In genomic region chr14:22037498-22038131, GRCm38 (mm10) we compare ENCODE assay signal across 19 mouse cellular contexts. TPM values are rescaled to one million over a fixed set of nuclear protein-coding genes. Genes with fewer than 3 reads are reported as not detected.
A peak's percentile ranks its signal among the peaks of the same experiment; 100 is the strongest.
DNase-seq lines count a peak whose midpoint lies in the region; ATAC-seq lines count a peak whose summit lies in the region.
"Had no signal": no experiment of that assay in that cellular context is flagged by ENCODE, and none has a peak within 500 bp of the region (broad histone marks: within the 10 kb centered on the region; RNA-seq: fewer than 3 reads in every experiment).

No protein-coding gene starts in this region.

- H3K4me1 ChIP-seq in embryonic facial prominence, embryonic 10.5 days, result peaks cover 46% of the 10 kb centered on the region
- peaks cover 26% of the 10 kb centered on the region for H3K4me1 ChIP-seq in hindbrain, embryonic 14.5 days (replicated peaks; ENCODE audit: control insufficient read depth, insufficient read depth, low read length)
- peaks cover 26% of the 10 kb centered on the region for H3K4me1 ChIP-seq in midbrain, embryonic 14.5 days (ENCODE audit: control insufficient read depth, insufficient read depth, low read length)
- H3K4me1 ChIP-seq: liver, embryonic 15.5 days; megakaryocyte, embryonic 14.5 days had no signal

- H3K9me3 ChIP-seq in embryonic facial prominence, embryonic 10.5 days, result no peaks in the 10 kb centered on the region
- H3K9me3 ChIP-seq in hindbrain, embryonic 14.5 days (ENCODE audit: control insufficient read depth, low read length), result no peaks in the 10 kb centered on the region
- no peaks in the 10 kb centered on the region for H3K9me3 ChIP-seq in midbrain, embryonic 14.5 days (ENCODE audit: control insufficient read depth, low read length)
- H3K9me3 ChIP-seq: G1E; heart, embryonic 13.5 days; limb, embryonic 13.5 days; liver, embryonic 15.5 days; megakaryocyte, embryonic 14.5 days had no signal

- no peak overlapping the region for H3K9ac ChIP-seq in hindbrain, embryonic 14.5 days
- no peak overlapping the region for H3K9ac ChIP-seq in midbrain, embryonic 14.5 days (replicated peaks; ENCODE audit: low read length)
- H3K9ac ChIP-seq: heart, embryonic 13.5 days; limb, embryonic 13.5 days; liver, embryonic 15.5 days had no signal

- WGBS in embryonic facial prominence, embryonic 10.5 days, result 61% methylated on average over 16 of the region's 16 CpGs
- 28% methylated on average over 16 of the region's 16 CpGs for WGBS in hindbrain, embryonic 14.5 days
- WGBS in midbrain, embryonic 14.5 days, result 29% methylated on average over 16 of the region's 16 CpGs

- ATAC-seq in hindbrain, embryonic 14.5 days (ENCODE audit: low FRiP score), result no peak
- ATAC-seq in midbrain, embryonic 14.5 days (ENCODE audit: low FRiP score, low TSS enrichment), result no peak
- ATAC-seq: intestine, postnatal 0 days; lung, postnatal 0 days had no signal

- DNase-seq in Muller cell, postnatal 12 days (ENCODE audit: inconsistent ontology term), result peak; percentile 4
- no peak for DNase-seq in embryonic facial prominence, embryonic 10.5 days (ENCODE audit: low spot score)
- DNase-seq in hindbrain, embryonic 14.5 days (ENCODE audit: low spot score), result peak; percentile 52
- peak; percentile 33 for DNase-seq in midbrain, embryonic 14.5 days
- DNase-seq in embryo, embryonic 11 days, result no peak
- no peak for DNase-seq in adrenal gland, adult (ENCODE audit: inconsistent age in 2 of 2, low spot score in 1 of 2)
- DNase-seq in natural killer cell, adult 2 months (ENCODE audit: low spot score in 2 of 2), result no peak
- DNase-seq: cerebellum, adult 11 months; cerebellum, postnatal 14 days; heart, postnatal 36 days; thymus, postnatal 14 days had no signal

- H3K4me2 ChIP-seq in hindbrain, embryonic 14.5 days (replicated peaks), result peak overlapping the region; percentile 38
- peak overlapping the region; percentile 38 for H3K4me2 ChIP-seq in midbrain, embryonic 14.5 days (ENCODE audit: low read length)
- H3K4me2 ChIP-seq: heart, embryonic 13.5 days; limb, embryonic 13.5 days; liver, embryonic 15.5 days had no signal

- no peaks in the 10 kb centered on the region for H3K36me3 ChIP-seq in embryonic facial prominence, embryonic 10.5 days (replicated peaks)
- H3K36me3 ChIP-seq in hindbrain, embryonic 14.5 days (replicated peaks; ENCODE audit: control insufficient read depth, insufficient read depth), result no peaks in the 10 kb centered on the region
- no peaks in the 10 kb centered on the region for H3K36me3 ChIP-seq in midbrain, embryonic 14.5 days (ENCODE audit: control insufficient read depth, insufficient read depth, low read length)
- H3K36me3 ChIP-seq: G1E; heart, embryonic 13.5 days; limb, embryonic 13.5 days; liver, embryonic 15.5 days had no signal

- no peak overlapping the region for H3K4me3 ChIP-seq in embryonic facial prominence, embryonic 10.5 days
- no peak overlapping the region for H3K4me3 ChIP-seq in hindbrain, embryonic 14.5 days (replicated peaks; ENCODE audit: low read length)
- H3K4me3 ChIP-seq in midbrain, embryonic 14.5 days (replicated peaks; ENCODE audit: low read depth, low read length), result no peak overlapping the region
- H3K4me3 ChIP-seq: heart, embryonic 13.5 days; limb, embryonic 13.5 days; liver, embryonic 15.5 days; megakaryocyte, embryonic 14.5 days had no signal

- peaks cover 45% of the 10 kb centered on the region for H3K27me3 ChIP-seq in embryonic facial prominence, embryonic 10.5 days (replicated peaks; ENCODE audit: low read depth, poor library complexity, severe bottlenecking)
- H3K27me3 ChIP-seq in hindbrain, embryonic 14.5 days (ENCODE audit: control insufficient read depth, insufficient read depth, low read length), result no peaks in the 10 kb centered on the region
- H3K27me3 ChIP-seq in midbrain, embryonic 14.5 days (ENCODE audit: control insufficient read depth, insufficient read depth, low read length), result peaks cover 6% of the 10 kb centered on the region; the same call in 1 of the 2 replicates
- H3K27me3 ChIP-seq: liver, embryonic 15.5 days; megakaryocyte, embryonic 14.5 days had no signal

- H3K27ac ChIP-seq in embryonic facial prominence, embryonic 10.5 days (replicated peaks), result 0 out of 2 replicates have a peak overlapping the region, but pooled peaks have one; percentile 40
- H3K27ac ChIP-seq in hindbrain, embryonic 14.5 days, result no peak overlapping the region
- H3K27ac ChIP-seq in midbrain, embryonic 14.5 days (replicated peaks; ENCODE audit: low read depth, low read length), result no peak overlapping the region
- H3K27ac ChIP-seq: heart, embryonic 13.5 days; limb, embryonic 13.5 days; liver, embryonic 15.5 days; stomach, postnatal 0 days had no signal

RNA-seq across cellular contexts. Expression of gene Lrmda, which starts 18.1 kb away (rescaled TPM):
- polyA plus RNA-seq in embryonic facial prominence, embryonic 10.5 days (2016; fragmentation: Nextera tagmentation; extraction: Ambion mirVana), result 0.85 and 0.88 TPM in 2 replicates
- polyA plus RNA-seq in hindbrain, embryonic 14.5 days (2014; fragmentation: Nextera tagmentation; extraction: Ambion mirVana), result 0.43 and 0.64 TPM in 2 replicates
- polyA plus RNA-seq in midbrain, embryonic 14.5 days (2014; fragmentation: Nextera tagmentation; extraction: Ambion mirVana), result 0.42 TPM in 1 of 2 replicates, not detected in the other
- polyA plus RNA-seq: G1E had no signal

RNA-seq across cellular contexts. Expression of gene Zfp503, which starts 48.2 kb away (rescaled TPM):
- 9.7 and 12.5 TPM in 2 replicates for polyA plus RNA-seq in embryonic facial prominence, embryonic 10.5 days (2016; fragmentation: Nextera tagmentation; extraction: Ambion mirVana)
- polyA plus RNA-seq in hindbrain, embryonic 14.5 days (2014; fragmentation: Nextera tagmentation; extraction: Ambion mirVana), result 9.3 and 11.6 TPM in 2 replicates
- polyA plus RNA-seq in midbrain, embryonic 14.5 days (2014; fragmentation: Nextera tagmentation; extraction: Ambion mirVana), result 4.4 and 5.0 TPM in 2 replicates

Comparison
In these comparisons a context has a peak if more than half of its experiments do, and no peak if none do; other contexts are left out.
1. DNase-seq: peak in Muller cell, postnatal 12 days (single experiment), hindbrain, embryonic 14.5 days (single experiment) and midbrain, embryonic 14.5 days (single experiment); none in embryonic facial prominence, embryonic 10.5 days (single experiment), embryo, embryonic 11 days (single experiment), adrenal gland, adult (0 of 2) and natural killer cell, adult 2 months (0 of 2).